In the genomic region with DNA sequence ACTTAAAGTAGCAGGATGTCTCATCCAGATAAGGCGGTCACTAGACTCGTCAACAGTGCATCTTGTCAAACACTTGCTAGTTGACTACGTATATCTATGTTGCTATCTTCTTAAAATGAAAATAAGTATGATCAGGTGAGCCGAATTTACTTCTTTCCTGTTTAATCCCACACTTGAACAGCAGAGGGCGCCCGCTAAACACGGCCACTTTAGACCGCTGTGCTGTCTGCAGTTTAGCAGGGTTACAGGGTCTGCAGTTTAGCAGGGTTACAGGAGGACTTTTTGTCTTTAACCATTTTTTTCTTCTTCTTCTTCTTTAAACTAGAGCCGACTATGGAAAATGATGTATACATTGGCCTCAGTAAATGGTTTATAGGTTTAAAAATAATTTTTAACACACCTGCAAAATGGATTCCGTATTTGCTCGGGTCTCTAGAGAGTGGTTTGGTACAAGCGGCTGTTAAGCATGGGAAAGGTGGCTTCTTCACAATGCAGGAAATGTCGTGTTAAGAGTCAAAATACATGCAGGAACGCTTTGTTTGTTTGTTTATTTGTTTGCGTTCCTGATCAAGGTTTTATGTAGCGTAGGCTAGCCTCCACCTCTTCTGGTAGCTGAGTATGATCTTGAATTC, we compare ENCODE assay signal across 8 mouse cellular contexts.
A peak's percentile ranks its signal among the peaks of the same experiment; 100 is the strongest.
DNase-seq lines count a peak whose midpoint lies in the region; ATAC-seq and TF ChIP-seq lines count a peak whose summit lies in the region.
"Had no signal": no experiment of that assay in that cellular context is flagged by ENCODE, and none has a peak within 500 bp of the region (broad histone marks: within the 10 kb centered on the region; RNA-seq: fewer than 3 reads in every experiment).

No protein-coding gene starts in this region.

- no peak overlapping the region for H3K9ac ChIP-seq in CH12.LX (ENCODE audit: insufficient read depth, low read depth)
- no peak overlapping the region for H3K9ac ChIP-seq in lung, embryonic 14.5 days
- H3K9ac ChIP-seq: heart, embryonic 13.5 days had no signal

- peak; percentile 0 for DNase-seq in CH12.LX (ENCODE audit: extremely low read depth)
- peak; percentile 1 for DNase-seq in MEL-GATA-1-ER (ENCODE audit: extremely low read depth, low read depth)
- peak; percentile 15 for DNase-seq in cerebellum, adult 9-11 months
- peak; percentile 23 to 91 for DNase-seq in frontal cortex, adult 2 months (ENCODE audit: extremely low spot score in 1 of 2, low spot score in 1 of 2)
- peak; percentile 41 to 75 for DNase-seq in layer of hippocampus, adult 18-20 months (ENCODE audit: low spot score in 2 of 2)
- peak; percentile 87 for DNase-seq in lung, embryonic 14.5 days
- DNase-seq in retina, postnatal 7 days (ENCODE audit: low read depth, low spot score): peak; percentile 35

- peaks cover 58% of the 10 kb centered on the region for H3K9me3 ChIP-seq in CH12.LX (replicated peaks; ENCODE audit: low read length)
- H3K9me3 ChIP-seq in lung, embryonic 14.5 days (ENCODE audit: low read depth, low read length): no peaks in the 10 kb centered on the region

- 40% methylated on average over 16 of the region's 16 CpGs for WGBS in lung, embryonic 14.5 days

- ATAC-seq in lung, embryonic 14.5 days (ENCODE audit: insufficient read depth): peak; percentile 80; the same call in 1 of the 2 replicates

- no peak for TF ChIP-seq POLR2A in CH12.LX (IDR thresholded peaks at IDR 0.05; ENCODE audit: low read depth, low read length)

- no peaks in the 10 kb centered on the region for H3K79me2 ChIP-seq in CH12.LX (replicated peaks; ENCODE audit: control insufficient read depth, extremely low read depth, insufficient read depth, poor library complexity, severe bottlenecking)

- TF ChIP-seq RAD21 in CH12.LX (IDR thresholded peaks at IDR 0.05; ENCODE audit: low read depth, low read length): no peak; the same call in 1 of the 2 replicates

- no peaks in the 10 kb centered on the region for H3K27me3 ChIP-seq in CH12.LX (replicated peaks)
- H3K27me3 ChIP-seq in lung, embryonic 14.5 days (ENCODE audit: insufficient read depth, low read length): no peaks in the 10 kb centered on the region
- H3K27me3 ChIP-seq: heart, embryonic 13.5 days had no signal

- TF ChIP-seq EP300 in CH12.LX (IDR thresholded peaks at IDR 0.05; ENCODE audit: low read length): no peak

- dilution Hi-C loops in CH12.LX (cut with MboI; ENCODE audit: extremely low pct_ligation_motif_present, extremely low pct_unique_long_range_greater_than_20kb, low sequenced_read_pairs): no loop called here

- no peak overlapping the region for H3K4me3 ChIP-seq in CH12.LX (replicated peaks in 1 of 3; ENCODE audit: low read depth in 2 of 3, low read length in 2 of 3, poor library complexity in 1 of 3)
- no peak overlapping the region for H3K4me3 ChIP-seq in lung, embryonic 14.5 days (ENCODE audit: low read depth, low read length)
- H3K4me3 ChIP-seq: heart, embryonic 13.5 days had no signal

- in situ Hi-C loops in CH12.LX (cut with MboI; ENCODE audit: low pct_ligation_motif_present, low pct_unique_long_range_greater_than_20kb, low sequenced_read_pairs): no loop called here

- H3K27ac ChIP-seq in CH12.LX (ENCODE audit: insufficient read depth, low read depth): no peak overlapping the region
- no peak overlapping the region for H3K27ac ChIP-seq in lung, embryonic 14.5 days (ENCODE audit: low read depth)
- H3K27ac ChIP-seq: heart, embryonic 13.5 days had no signal

- H3K4me2 ChIP-seq in CH12.LX (ENCODE audit: insufficient read depth, low read depth, poor library complexity, severe bottlenecking): no peak overlapping the region
- H3K4me2 ChIP-seq in lung, embryonic 14.5 days: no peak overlapping the region
- H3K4me2 ChIP-seq: heart, embryonic 13.5 days had no signal

- no peaks in the 10 kb centered on the region for H3K36me3 ChIP-seq in CH12.LX (replicated peaks in 1 of 2; ENCODE audit: control insufficient read depth in 1 of 2, insufficient read depth in 1 of 2, low read length in 1 of 2)
- no peaks in the 10 kb centered on the region for H3K36me3 ChIP-seq in lung, embryonic 14.5 days (ENCODE audit: insufficient read depth)
- H3K36me3 ChIP-seq: heart, embryonic 13.5 days had no signal

- no peak for TF ChIP-seq CTCF in CH12.LX (conservative IDR thresholded peaks at IDR 0.05 in 1 of 2, IDR thresholded peaks at IDR 0.05 in 1 of 2; ENCODE audit: low read depth in 2 of 2, low read length in 2 of 2)
- TF ChIP-seq CTCF in lung, embryonic 14.5 days (IDR thresholded peaks at IDR 0.05; ENCODE audit: low read depth): peak; percentile 85

- no peaks in the 10 kb centered on the region for H3K4me1 ChIP-seq in CH12.LX (ENCODE audit: control insufficient read depth in 1 of 2, insufficient read depth in 2 of 2)
- no peaks in the 10 kb centered on the region for H3K4me1 ChIP-seq in lung, embryonic 14.5 days (ENCODE audit: insufficient read depth)
- H3K4me1 ChIP-seq: heart, embryonic 13.5 days had no signal

TF ChIP-seq in CH12.LX, 34 proteins besides CTCF, POLR2A, EP300 and RAD21:
- TF ChIP-seq RCOR1 (conservative IDR thresholded peaks at IDR 0.05; ENCODE audit: low read depth, low read length): no peak
- TF ChIP-seq KAT2A (IDR thresholded peaks at IDR 0.05; ENCODE audit: insufficient replicate concordance, low read length): no peak
- TF ChIP-seq ETS1 (conservative IDR thresholded peaks at IDR 0.05; ENCODE audit: low read depth, low read length): no peak
- no peak for TF ChIP-seq MEF2A (IDR thresholded peaks at IDR 0.05; ENCODE audit: borderline replicate concordance, low read depth, low read length)
- no peak for TF ChIP-seq ZNF384 (IDR thresholded peaks at IDR 0.05; ENCODE audit: low read depth, low read length)
- no peak for TF ChIP-seq MAFK (IDR thresholded peaks at IDR 0.05; ENCODE audit: insufficient replicate concordance, low read length)
- TF ChIP-seq USF2 (conservative IDR thresholded peaks at IDR 0.05; ENCODE audit: low read depth, low read length): no peak
- no peak for TF ChIP-seq JUND (conservative IDR thresholded peaks at IDR 0.05; ENCODE audit: low read depth, low read length)
- TF ChIP-seq CHD2 (IDR thresholded peaks at IDR 0.05; ENCODE audit: low read length): no peak
- no peak for TF ChIP-seq BHLHE40 (IDR thresholded peaks at IDR 0.05; ENCODE audit: low read depth, low read length)
- no peak for TF ChIP-seq SIN3A (IDR thresholded peaks at IDR 0.05; ENCODE audit: low read length)
- TF ChIP-seq MYC (IDR thresholded peaks at IDR 0.05; ENCODE audit: low read depth, low read length): no peak
- TF ChIP-seq SMC3 (IDR thresholded peaks at IDR 0.05; ENCODE audit: low read depth, low read length): no peak
- TF ChIP-seq HCFC1 (IDR thresholded peaks at IDR 0.05; ENCODE audit: low read depth, low read length): no peak
- no peak for TF ChIP-seq UBTF (IDR thresholded peaks at IDR 0.05; ENCODE audit: low read depth, low read length)
- TF ChIP-seq MXI1 (IDR thresholded peaks at IDR 0.05; ENCODE audit: low read depth, low read length): no peak
- no peak for TF ChIP-seq ZKSCAN1 (IDR thresholded peaks at IDR 0.05; ENCODE audit: borderline replicate concordance, low read depth, low read length)
- no peak for TF ChIP-seq TCF12 (IDR thresholded peaks at IDR 0.05; ENCODE audit: low read depth, low read length)
TF ChIP-seq in CH12.LX: peak in this region for 0.

Comparison
In these comparisons a context has a peak if more than half of its experiments do, and no peak if none do; other contexts are left out.
1. DNase-seq: peak in every context shown above with its lines; median percentile 87 in lung, embryonic 14.5 days; 58 in layer of hippocampus, adult 18-20 months; 57 in frontal cortex, adult 2 months; 35 in retina, postnatal 7 days; 15 in cerebellum, adult 9-11 months; 1 in MEL-GATA-1-ER; 0 in CH12.LX.